Mouse (Mus musculus) testis, adult 2 months (tissue): ENCODE measurements around the gene Gab1.

Experiments used
- CTCF ChIP-seq: fragments of 200-500 bp; IDR thresholded peaks from 2 replicates; pipeline ENCODE4 v1.5.1; 2012; ENCODE audit warnings: low read depth, mild to moderate bottlenecking, inconsistent platforms, low read length, moderate library complexity; ENCODE audit not compliant: control insufficient read depth, insufficient read depth, insufficient replicate concordance
- POLR2A ChIP-seq: fragments of 200-500 bp; IDR thresholded peaks from 2 replicates; pipeline ENCODE4 v1.6.1; 2012; ENCODE audit warnings: low read depth, mild to moderate bottlenecking, inconsistent platforms, low read length, moderate library complexity; ENCODE audit not compliant: control insufficient read depth

DNA sequence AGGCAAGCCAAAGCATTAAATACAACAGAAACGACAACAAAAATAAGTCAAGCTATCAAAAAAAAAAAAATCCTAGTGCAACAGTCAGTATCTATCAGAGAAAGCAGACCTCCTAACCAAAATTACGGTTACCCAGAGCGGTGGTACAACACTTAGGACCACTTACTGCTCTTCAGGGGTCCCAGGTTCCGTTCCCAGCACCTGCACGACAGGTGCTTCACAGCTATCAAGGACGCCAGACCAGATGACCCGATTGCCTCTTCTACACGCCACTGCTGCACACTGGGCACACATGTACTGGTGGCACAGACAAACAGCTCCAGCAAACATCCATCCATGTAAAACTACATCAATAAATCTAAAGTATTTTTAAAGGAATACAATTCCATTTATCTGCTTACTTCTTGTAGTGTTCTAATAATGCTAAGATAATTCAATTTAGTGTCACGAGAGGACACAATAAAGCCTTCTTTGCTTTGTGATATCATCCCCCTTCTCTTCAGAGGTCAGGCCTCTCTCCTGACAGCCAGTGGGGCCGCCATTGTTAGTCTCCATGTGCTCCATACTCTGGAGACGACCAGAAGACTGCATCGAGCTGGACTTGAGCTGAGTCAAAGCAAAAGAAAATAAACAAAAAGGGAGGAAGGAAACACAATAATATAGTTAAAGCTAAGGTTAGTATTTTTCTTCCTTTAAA, 12.2 kb downstream of the Gab1 start:
- TF ChIP-seq CTCF: no peak
- no peak for TF ChIP-seq POLR2A
